Mouse (Mus musculus): ENCODE results near the gene Tuba3a. TPM values are rescaled to one million over a fixed set of nuclear protein-coding genes. Genes with fewer than 3 reads are reported as not detected.

Tuba3a gene
- polyA plus RNA-seq, 1 experiment from 2014 or later, result not detected

- 52% methylated on average over 6 of the region's 6 CpGs for WGBS
- H3K27me3 ChIP-seq, result no peaks in the 10 kb centered on the region
- no peak overlapping the region for H3K9ac ChIP-seq
Observed at GRCm38 (mm10) chr6:125236341-125236740, 49.5 kb downstream of the Tuba3a start.

GRCm38 (mm10) chr6:125234520-125234828 is 51.4 kb downstream of the Tuba3a start:
- H3K9ac ChIP-seq, result no peak overlapping the region
- no peak overlapping the region for H3K27ac ChIP-seq
- H3K9me3 ChIP-seq (replicated peaks), result no peaks in the 10 kb centered on the region
- no peaks in the 10 kb centered on the region for H3K36me3 ChIP-seq (ENCODE audit: poor library complexity, severe bottlenecking)
- H3K27me3 ChIP-seq, result no peaks in the 10 kb centered on the region
- no peak overlapping the region for H3K4me3 ChIP-seq
- no peak overlapping the region for H3K4me2 ChIP-seq
- ATAC-seq, result no peak
- WGBS, result 76% methylated on average over 5 of the region's 5 CpGs
- peaks cover 17% of the 10 kb centered on the region for H3K4me1 ChIP-seq

More at GRCm38 (mm10) chr6:125236341-125236740, 49.5 kb downstream of the Tuba3a start:
- Histone ChIP-seq H3K4me3 (no peak overlapping the region), H3K27ac (no peak overlapping the region), H3K36me3 (ENCODE audit: poor library complexity, severe bottlenecking) (no peaks in the 10 kb centered on the region), H3K9me3 (replicated peaks) (no peaks in the 10 kb centered on the region), H3K4me1 (peaks cover 10% of the 10 kb centered on the region), H3K4me2 (no peak overlapping the region)
- no peak for ATAC-seq

- 56% methylated on average over 7 of the region's 7 CpGs for WGBS
Observed at GRCm38 (mm10) chr6:125233816-125234519, 51.9 kb downstream of the Tuba3a start.

GRCm38 (mm10) chr6:125232516-125232915 is 53.3 kb downstream of the Tuba3a start:
- H3K36me3 ChIP-seq (ENCODE audit: poor library complexity, severe bottlenecking), result no peaks in the 10 kb centered on the region
- H3K4me3 ChIP-seq, result no peak overlapping the region
- no peak for ATAC-seq
- H3K9me3 ChIP-seq (replicated peaks), result no peaks in the 10 kb centered on the region
- no peaks in the 10 kb centered on the region for H3K27me3 ChIP-seq
- H3K4me2 ChIP-seq, result no peak overlapping the region
- H3K9ac ChIP-seq, result no peak overlapping the region
- 77% methylated on average over 6 of the region's 6 CpGs for WGBS
- no peak overlapping the region for H3K27ac ChIP-seq
- H3K4me1 ChIP-seq, result peaks cover 17% of the 10 kb centered on the region

More at GRCm38 (mm10) chr6:125233816-125234519, 51.9 kb downstream of the Tuba3a start:
- no peak overlapping the region for H3K27ac ChIP-seq
- peaks cover 17% of the 10 kb centered on the region for H3K4me1 ChIP-seq
- no peak overlapping the region for H3K4me3 ChIP-seq
- no peaks in the 10 kb centered on the region for H3K9me3 ChIP-seq (replicated peaks)
- no peaks in the 10 kb centered on the region for H3K27me3 ChIP-seq
- H3K36me3 ChIP-seq (ENCODE audit: poor library complexity, severe bottlenecking), result no peaks in the 10 kb centered on the region
- ATAC-seq, result no peak
- no peak overlapping the region for H3K9ac ChIP-seq
- H3K4me2 ChIP-seq, result no peak overlapping the region

GRCm38 (mm10) chr6:125232045-125232437 is 53.8 kb downstream of the Tuba3a start:
- H3K4me3 ChIP-seq, result peak overlapping the region; percentile 40; the same call in 1 of the 2 replicates
- no peaks in the 10 kb centered on the region for H3K36me3 ChIP-seq (ENCODE audit: poor library complexity, severe bottlenecking)
- WGBS, result 63% methylated on average over 4 of the region's 4 CpGs
- peak overlapping the region; percentile 77 for H3K4me2 ChIP-seq
- H3K9me3 ChIP-seq (replicated peaks), result no peaks in the 10 kb centered on the region
- ATAC-seq, result 0 out of 2 replicates have a peak, but pooled peaks have one; percentile 9
- peak overlapping the region; percentile 69; the same call in 1 of the 2 replicates for H3K9ac ChIP-seq
- H3K27me3 ChIP-seq, result no peaks in the 10 kb centered on the region
- H3K27ac ChIP-seq, result no peak overlapping the region
- peaks cover 17% of the 10 kb centered on the region for H3K4me1 ChIP-seq

- 8% methylated on average over 16 of the region's 16 CpGs for WGBS
Observed at GRCm38 (mm10) chr6:125231117-125232044, 54.5 kb downstream of the Tuba3a start, which contains the start of gene Tapbpl. Gene Tapbpl (minus strand): TSS chr6:125231860.

GRCm38 (mm10) chr6:125230571-125230970 is 55.3 kb downstream of the Tuba3a start:
- H3K4me1 ChIP-seq, result peaks cover 17% of the 10 kb centered on the region
- H3K9me3 ChIP-seq (replicated peaks), result no peaks in the 10 kb centered on the region
- H3K36me3 ChIP-seq (ENCODE audit: poor library complexity, severe bottlenecking), result no peaks in the 10 kb centered on the region
- no peaks in the 10 kb centered on the region for H3K27me3 ChIP-seq
- peak overlapping the region; percentile 34; the same call in 1 of the 2 replicates for H3K9ac ChIP-seq
- WGBS, result 62% methylated on average over 9 of the region's 9 CpGs
- ATAC-seq, result 0 out of 2 replicates have a peak, but pooled peaks have one; percentile 7
- H3K27ac ChIP-seq, result no peak overlapping the region
- no peak overlapping the region for H3K4me3 ChIP-seq
- H3K4me2 ChIP-seq, result peak overlapping the region; percentile 77; the same call in 1 of the 2 replicates

More at GRCm38 (mm10) chr6:125231117-125232044, 54.5 kb downstream of the Tuba3a start, which contains the start of gene Tapbpl:
- Histone ChIP-seq H3K27me3 (no peaks in the 10 kb centered on the region), H3K4me1 (peaks cover 17% of the 10 kb centered on the region), H3K36me3 (ENCODE audit: poor library complexity, severe bottlenecking) (no peaks in the 10 kb centered on the region), H3K27ac (peak within 1 kb of the TSS; percentile 21; the same call in 1 of the 2 replicates), H3K9ac (peak within 1 kb of the TSS; percentile 69), H3K9me3 (replicated peaks) (no peaks in the 10 kb centered on the region), H3K4me3 (peak within 1 kb of the TSS; percentile 40), H3K4me2 (peak within 1 kb of the TSS; percentile 77)
- ATAC-seq, result peak; percentile 76

Small RNAs within 50 kb of the gene (microRNA-seq; reads per million reads assigned to microRNA genes)
- gene Mir8113, result not detected

Other genes starting within 250 kb of the Tuba3a start
- 190 and 200 TPM in 2 replicates for gene Ing4, start 246.3 kb downstream of the Tuba3a start, polyA plus RNA-seq (2015; fragmentation: Nextera tagmentation; extraction: Ambion mirVana)
- 19.1 and 20.9 TPM in 2 replicates for gene Acrbp, start 236.4 kb downstream of the Tuba3a start, polyA plus RNA-seq (2015; fragmentation: Nextera tagmentation; extraction: Ambion mirVana)
- 0.38 and 0.44 TPM in 2 replicates for gene Lpar5, start 218.1 kb downstream of the Tuba3a start, polyA plus RNA-seq (2015; fragmentation: Nextera tagmentation; extraction: Ambion mirVana)
- 114 and 119 TPM in 2 replicates for gene Chd4, start 190.1 kb downstream of the Tuba3a start, polyA plus RNA-seq (2015; fragmentation: Nextera tagmentation; extraction: Ambion mirVana)
- gene Nop2, start 154.1 kb downstream of the Tuba3a start, polyA plus RNA-seq (2015; fragmentation: Nextera tagmentation; extraction: Ambion mirVana), result 49.1 and 58.3 TPM in 2 replicates
- gene Iffo1, start 140.8 kb downstream of the Tuba3a start, polyA plus RNA-seq (2015; fragmentation: Nextera tagmentation; extraction: Ambion mirVana), result 11.9 and 14.4 TPM in 2 replicates
- 1,974 and 2,008 TPM in 2 replicates for gene Gapdh, start 119.6 kb downstream of the Tuba3a start, polyA plus RNA-seq (2015; fragmentation: Nextera tagmentation; extraction: Ambion mirVana)
- gene Ncapd2, start 94.3 kb downstream of the Tuba3a start, polyA plus RNA-seq (2015; fragmentation: Nextera tagmentation; extraction: Ambion mirVana), result 146 and 153 TPM in 2 replicates
- gene Mrpl51, start 94.2 kb downstream of the Tuba3a start, polyA plus RNA-seq (2015; fragmentation: Nextera tagmentation; extraction: Ambion mirVana), result 193 and 202 TPM in 2 replicates
- gene Vamp1, start 70.5 kb downstream of the Tuba3a start, polyA plus RNA-seq (2015; fragmentation: Nextera tagmentation; extraction: Ambion mirVana), result 5.4 and 6.3 TPM in 2 replicates
- 2.2 and 3.1 TPM in 2 replicates for gene Tapbpl, start 54.2 kb downstream of the Tuba3a start, polyA plus RNA-seq (2015; fragmentation: Nextera tagmentation; extraction: Ambion mirVana)
- gene Cd27, start 49.0 kb downstream of the Tuba3a start, polyA plus RNA-seq (2015; fragmentation: Nextera tagmentation; extraction: Ambion mirVana), result 1.5 and 2.0 TPM in 2 replicates
- 10.2 and 12.3 TPM in 2 replicates for gene Ltbr, start 27.8 kb upstream of the Tuba3a start, polyA plus RNA-seq (2015; fragmentation: Nextera tagmentation; extraction: Ambion mirVana)
- 0.13 and 0.26 TPM in 2 replicates for gene Scnn1a, start 34.6 kb upstream of the Tuba3a start, polyA plus RNA-seq (2015; fragmentation: Nextera tagmentation; extraction: Ambion mirVana)
- gene Tnfrsf1a, start 63.3 kb upstream of the Tuba3a start, polyA plus RNA-seq (2015; fragmentation: Nextera tagmentation; extraction: Ambion mirVana), result 12.8 and 13.8 TPM in 2 replicates
- gene Plekhg6, start 94.8 kb upstream of the Tuba3a start, polyA plus RNA-seq (2015; fragmentation: Nextera tagmentation; extraction: Ambion mirVana), result 0.08 and 0.09 TPM in 2 replicates
- gene Cd9, start 208.7 kb upstream of the Tuba3a start, polyA plus RNA-seq (2015; fragmentation: Nextera tagmentation; extraction: Ambion mirVana), result 48.3 and 52.3 TPM in 2 replicates

Data from forebrain, embryonic 13.5 days (tissue).